Mouse (Mus musculus) bone marrow, adult 2 months (tissue): Measurements from ENCODE around the gene 1700001P01Rik.

Experiments
- CTCF ChIP-seq: fragments of 200-500 bp; IDR thresholded peaks from 2 replicates; pipeline ENCODE4 v1.5.1; 2011; ENCODE audit warnings: low read length, control low read depth; ENCODE audit not compliant: control insufficient read depth, insufficient read depth
- POLR2A ChIP-seq: fragments of 200-500 bp; IDR thresholded peaks from 2 replicates; pipeline ENCODE4 v1.6.1; 2011; ENCODE audit warnings: low read depth, mild to moderate bottlenecking, control low read depth, low read length, borderline replicate concordance; ENCODE audit not compliant: control insufficient read depth

GRCm38 (mm10) chr11:97811569-97812362 lies 36.0 kb upstream of the 1700001P01Rik start:
- TF ChIP-seq POLR2A, result no peak
- no peak for TF ChIP-seq CTCF
